Mouse (Mus musculus): Measurements from ENCODE around the gene Myo1a. TPM values are rescaled to one million over a fixed set of nuclear protein-coding genes. Genes with fewer than 3 reads are reported as not detected.

The Myo1a gene
- polyA plus RNA-seq, 1 experiment = 0.21 TPM

DNA sequence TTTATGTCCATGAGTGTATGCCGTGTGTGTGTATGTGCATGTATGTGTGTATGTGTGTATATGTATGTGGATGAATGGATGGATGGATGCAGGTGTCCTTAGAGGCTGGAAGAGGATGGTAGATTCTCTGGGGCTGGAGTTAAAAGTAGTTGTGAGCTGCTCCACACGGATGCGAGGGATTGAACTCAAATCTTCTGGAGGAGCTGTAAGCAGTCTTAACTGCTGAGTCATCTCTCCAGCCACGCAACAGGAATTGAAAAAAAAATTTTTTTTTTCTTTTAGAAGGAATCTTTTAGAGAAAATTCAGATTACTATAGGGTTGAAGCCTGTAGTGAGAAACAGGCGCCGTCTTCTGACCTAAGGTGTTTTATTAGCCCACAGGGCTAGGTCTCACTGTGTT is 22.1 kb upstream of the Myo1a start:
- Histone ChIP-seq H3K4me1 (ENCODE audit: control insufficient read depth, insufficient read depth, insufficient read length) (no peaks in the 10 kb centered on the region), H3K27ac (ENCODE audit: insufficient read depth, low read length) (no peak overlapping the region), H3K4me3 (ENCODE audit: extremely low read depth, insufficient read depth, insufficient read length) (no peak overlapping the region), H3K27me3 (ENCODE audit: control insufficient read depth, insufficient read depth, low read length) (no peaks in the 10 kb centered on the region), H3K36me3 (ENCODE audit: control insufficient read depth, insufficient read depth, low read length) (no peaks in the 10 kb centered on the region)
- WGBS = 88% methylated on average over 6 of the region's 6 CpGs
- no peak for DNase-seq (ENCODE audit: low read depth in 1 of 2, low spot score in 2 of 2)
- no peak for TF ChIP-seq CTCF (IDR thresholded peaks at IDR 0.05; ENCODE audit: extremely low read depth, insufficient read depth, insufficient read length, insufficient replicate concordance)
- TF ChIP-seq POLR2A (IDR thresholded peaks at IDR 0.05; ENCODE audit: low read depth, low read length) = no peak

DNA sequence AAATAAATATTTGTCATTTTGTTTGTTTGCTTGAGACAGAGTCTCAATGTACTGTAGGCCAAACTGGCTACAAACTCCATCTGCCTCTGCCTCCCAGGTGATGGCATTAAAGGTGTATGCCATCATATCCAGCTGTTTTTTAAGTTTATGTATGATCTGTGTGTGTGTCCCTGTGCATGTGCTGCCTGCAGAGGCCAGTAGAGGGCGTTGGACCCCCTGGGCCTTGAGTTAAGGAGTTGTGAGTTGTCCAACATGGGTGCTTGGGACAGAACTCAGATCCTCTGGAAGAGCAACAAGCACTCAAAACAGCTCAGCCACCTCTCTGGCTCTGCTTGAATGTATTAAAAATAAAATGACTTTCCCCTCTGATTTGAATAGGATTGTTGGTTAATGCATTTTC is 13.9 kb upstream of the Myo1a start:
- Histone ChIP-seq H3K4me3 (ENCODE audit: extremely low read depth, insufficient read depth, insufficient read length) (no peak overlapping the region), H3K27ac (ENCODE audit: insufficient read depth, low read length) (no peak overlapping the region), H3K27me3 (ENCODE audit: control insufficient read depth, insufficient read depth, low read length) (no peaks in the 10 kb centered on the region), H3K4me1 (ENCODE audit: control insufficient read depth, insufficient read depth, insufficient read length) (no peaks in the 10 kb centered on the region), H3K36me3 (ENCODE audit: control insufficient read depth, insufficient read depth, low read length) (peaks cover 11% of the 10 kb centered on the region)
- no peak for TF ChIP-seq POLR2A (IDR thresholded peaks at IDR 0.05; ENCODE audit: low read depth, low read length)
- DNase-seq (ENCODE audit: low read depth in 1 of 2, low spot score in 2 of 2) = no peak
- WGBS = 35% methylated on average over 1 of the region's 1 CpGs

GRCm38 (mm10) chr10:127694636-127695035 is 10.3 kb upstream of the Myo1a start:
- no peak for TF ChIP-seq POLR2A (IDR thresholded peaks at IDR 0.05; ENCODE audit: low read depth, low read length)
- no peak for TF ChIP-seq CTCF (IDR thresholded peaks at IDR 0.05; ENCODE audit: extremely low read depth, insufficient read depth, insufficient read length, insufficient replicate concordance)
- Histone ChIP-seq H3K27me3 (ENCODE audit: control insufficient read depth, insufficient read depth, low read length) (no peaks in the 10 kb centered on the region), H3K4me1 (ENCODE audit: control insufficient read depth, insufficient read depth, insufficient read length) (no peaks in the 10 kb centered on the region), H3K36me3 (ENCODE audit: control insufficient read depth, insufficient read depth, low read length) (peaks cover 12% of the 10 kb centered on the region), H3K27ac (ENCODE audit: insufficient read depth, low read length) (no peak overlapping the region), H3K4me3 (ENCODE audit: extremely low read depth, insufficient read depth, insufficient read length) (no peak overlapping the region)
- DNase-seq (ENCODE audit: low read depth in 1 of 2, low spot score in 2 of 2) = no peak
- 65% methylated on average over 2 of the region's 2 CpGs for WGBS

- no peak for TF ChIP-seq CTCF (IDR thresholded peaks at IDR 0.05; ENCODE audit: extremely low read depth, insufficient read depth, insufficient read length, insufficient replicate concordance)
- TF ChIP-seq POLR2A (IDR thresholded peaks at IDR 0.05; ENCODE audit: low read depth, low read length) = no peak
- WGBS = 94% methylated on average over 7 of the region's 7 CpGs
- Histone ChIP-seq H3K36me3 (ENCODE audit: control insufficient read depth, insufficient read depth, low read length) (peaks cover 12% of the 10 kb centered on the region), H3K4me3 (ENCODE audit: extremely low read depth, insufficient read depth, insufficient read length) (no peak overlapping the region), H3K4me1 (ENCODE audit: control insufficient read depth, insufficient read depth, insufficient read length) (no peaks in the 10 kb centered on the region), H3K27me3 (ENCODE audit: control insufficient read depth, insufficient read depth, low read length) (no peaks in the 10 kb centered on the region), H3K27ac (ENCODE audit: insufficient read depth, low read length) (no peak overlapping the region)
- DNase-seq (ENCODE audit: low read depth in 1 of 2, low spot score in 2 of 2) = no peak
Measured at GRCm38 (mm10) chr10:127695775-127696174, 9.2 kb upstream of the Myo1a start.

DNA sequence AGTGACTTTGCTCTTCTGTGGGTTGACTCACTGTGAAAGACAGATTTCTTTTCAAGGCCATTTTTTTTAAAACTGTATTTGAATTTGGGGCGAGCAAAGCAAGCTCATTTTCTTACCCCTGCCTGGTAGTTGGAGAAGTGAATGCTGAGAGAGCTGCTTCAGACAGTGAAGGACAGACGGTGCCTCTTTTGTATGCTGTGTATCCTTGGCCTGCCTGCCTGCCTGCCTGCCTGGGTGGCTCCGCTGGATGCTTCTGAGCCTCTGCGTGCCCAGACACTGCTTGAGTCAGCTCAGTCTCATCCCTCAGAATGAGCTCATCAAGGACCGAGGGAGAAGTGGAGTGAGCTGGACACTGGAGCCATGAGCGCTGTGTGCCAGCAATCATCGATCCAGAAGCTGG is 6.0 kb upstream of the Myo1a start:
- WGBS = 96% methylated on average over 7 of the region's 7 CpGs
- DNase-seq (ENCODE audit: low read depth in 1 of 2, low spot score in 2 of 2) = no peak
- Histone ChIP-seq H3K27ac (ENCODE audit: insufficient read depth, low read length) (no peak overlapping the region), H3K36me3 (ENCODE audit: control insufficient read depth, insufficient read depth, low read length) (peaks cover 5% of the 10 kb centered on the region), H3K27me3 (ENCODE audit: control insufficient read depth, insufficient read depth, low read length) (no peaks in the 10 kb centered on the region), H3K4me3 (ENCODE audit: extremely low read depth, insufficient read depth, insufficient read length) (no peak overlapping the region), H3K4me1 (ENCODE audit: control insufficient read depth, insufficient read depth, insufficient read length) (no peaks in the 10 kb centered on the region)
- TF ChIP-seq CTCF (IDR thresholded peaks at IDR 0.05; ENCODE audit: extremely low read depth, insufficient read depth, insufficient read length, insufficient replicate concordance) = no peak
- no peak for TF ChIP-seq POLR2A (IDR thresholded peaks at IDR 0.05; ENCODE audit: low read depth, low read length)

- Histone ChIP-seq H3K36me3 (ENCODE audit: control insufficient read depth, insufficient read depth, low read length) (peaks cover 3% of the 10 kb centered on the region; the same call in 1 of the 2 replicates), H3K27ac (ENCODE audit: insufficient read depth, low read length) (no peak overlapping the region), H3K4me3 (ENCODE audit: extremely low read depth, insufficient read depth, insufficient read length) (no peak overlapping the region), H3K27me3 (ENCODE audit: control insufficient read depth, insufficient read depth, low read length) (no peaks in the 10 kb centered on the region), H3K4me1 (ENCODE audit: control insufficient read depth, insufficient read depth, insufficient read length) (no peaks in the 10 kb centered on the region)
- no peak for TF ChIP-seq CTCF (IDR thresholded peaks at IDR 0.05; ENCODE audit: extremely low read depth, insufficient read depth, insufficient read length, insufficient replicate concordance)
- TF ChIP-seq POLR2A (IDR thresholded peaks at IDR 0.05; ENCODE audit: low read depth, low read length) = no peak
- no peak for DNase-seq (ENCODE audit: low read depth in 1 of 2, low spot score in 2 of 2)
- 54% methylated on average over 4 of the region's 4 CpGs for WGBS
Measured at GRCm38 (mm10) chr10:127703299-127703698, 1.7 kb upstream of the Myo1a start.

DNA sequence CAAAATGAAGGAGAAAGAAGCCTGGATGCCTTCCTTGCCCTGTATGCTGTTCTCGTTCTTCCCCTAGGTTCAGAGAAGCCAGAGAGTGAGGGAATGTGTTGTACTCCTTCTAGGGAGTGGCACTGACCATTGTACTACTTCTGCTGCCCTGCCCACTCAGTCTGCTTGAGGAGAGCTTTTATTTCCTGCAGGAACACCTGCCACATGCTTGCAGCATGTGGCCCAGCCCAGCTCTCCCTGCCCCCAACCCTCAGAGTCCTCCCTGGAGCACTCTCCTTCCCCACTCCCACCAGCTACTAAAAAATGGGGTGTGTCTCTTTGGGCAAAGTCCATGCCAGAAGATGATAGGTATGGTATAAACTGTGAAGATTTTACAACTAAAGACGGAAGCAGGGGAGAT is 677 bp upstream of the Myo1a start:
- WGBS = 67% methylated on average over 2 of the region's 2 CpGs
- Histone ChIP-seq H3K4me1 (ENCODE audit: control insufficient read depth, insufficient read depth, insufficient read length) (no peaks in the 10 kb centered on the region), H3K4me3 (ENCODE audit: extremely low read depth, insufficient read depth, insufficient read length) (no peak overlapping the region), H3K27ac (ENCODE audit: insufficient read depth, low read length) (no peak overlapping the region), H3K36me3 (ENCODE audit: control insufficient read depth, insufficient read depth, low read length) (no peaks in the 10 kb centered on the region; the same call in 1 of the 2 replicates), H3K27me3 (ENCODE audit: control insufficient read depth, insufficient read depth, low read length) (no peaks in the 10 kb centered on the region)
- TF ChIP-seq POLR2A (IDR thresholded peaks at IDR 0.05; ENCODE audit: low read depth, low read length) = no peak
- no peak for TF ChIP-seq CTCF (IDR thresholded peaks at IDR 0.05; ENCODE audit: extremely low read depth, insufficient read depth, insufficient read length, insufficient replicate concordance)
- no peak for DNase-seq (ENCODE audit: low read depth in 1 of 2, low spot score in 2 of 2)
